Mouse (Mus musculus): Measurements from ENCODE around the gene Nek1. TPM values are rescaled to one million over a fixed set of nuclear protein-coding genes. Genes with fewer than 3 reads are reported as not detected.

Nek1 gene
- total and polyA plus RNA-seq, 3 experiments = 8.9 to 35.3 (median 15.6) TPM

DNA sequence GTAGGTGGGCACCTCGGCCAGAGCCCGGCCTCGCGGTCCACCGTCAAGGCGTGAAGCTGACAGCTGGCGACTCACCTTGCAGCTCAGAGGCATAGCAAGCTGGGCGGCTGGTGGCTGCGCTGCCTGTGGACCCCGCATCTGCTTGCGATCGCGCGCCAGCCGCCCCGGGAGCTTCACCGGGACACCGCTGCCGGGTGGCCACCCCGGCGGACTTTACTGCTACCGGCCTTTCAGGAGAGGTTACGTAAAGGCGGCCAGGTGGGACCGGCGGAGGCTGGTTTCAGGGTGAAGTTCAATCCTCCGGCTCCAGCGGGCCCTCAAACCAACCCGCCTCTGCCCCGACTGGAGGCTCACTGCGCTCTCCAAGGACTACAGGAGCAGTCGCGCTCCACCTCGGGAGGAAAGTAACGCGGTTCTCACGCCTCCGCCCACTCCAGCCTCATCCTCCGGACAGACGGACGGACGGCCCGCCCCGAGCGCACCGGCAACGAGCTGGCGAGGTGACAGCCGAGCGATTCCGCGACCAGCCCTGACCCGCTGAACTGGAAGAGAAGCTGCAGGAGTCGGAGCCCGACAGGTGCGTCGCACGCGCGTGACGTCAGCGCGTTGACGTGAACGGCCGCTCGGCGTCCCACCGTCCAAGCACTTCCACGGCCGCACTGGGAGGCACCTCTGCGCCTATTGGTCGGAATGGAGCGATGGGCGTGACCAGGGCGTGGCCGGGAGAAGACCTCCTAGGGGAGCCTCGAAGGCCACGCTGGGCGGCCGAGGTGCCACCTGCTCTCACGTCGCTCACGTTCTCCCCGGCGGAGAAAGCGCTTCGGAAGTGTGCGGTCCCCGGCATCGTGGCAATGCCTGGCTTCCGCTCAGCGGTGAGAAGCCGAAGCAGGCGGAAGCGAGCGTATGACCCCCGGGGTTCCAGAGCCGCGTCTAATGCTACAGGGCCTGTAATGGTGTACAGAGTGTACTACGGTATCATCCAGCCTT lies 10.0 kb upstream of the Nek1 start, which contains the start of gene Clcn3 (continued):
- TF ChIP-seq MAFK (IDR thresholded peaks at IDR 0.05; ENCODE audit: borderline replicate concordance, low read depth, low read length) (no peak), GATA1 (IDR thresholded peaks at IDR 0.05; ENCODE audit: low read depth, low read length) (no peak), SIN3A (IDR thresholded peaks at IDR 0.05; ENCODE audit: low read length) (peak; percentile 89), ZC3H11A (IDR thresholded peaks at IDR 0.05; ENCODE audit: low read depth, low read length) (no peak; the same call in 1 of the 2 replicates), EP300 (IDR thresholded peaks at IDR 0.05; ENCODE audit: low read depth in 1 of 2, low read length in 2 of 2) (peak in 1 of 2 experiments; percentile 27; a peak in 2 of 4 replicates), POLR2A (IDR thresholded peaks at IDR 0.05; ENCODE audit: control insufficient read depth in 1 of 2, insufficient read depth in 1 of 2, low read depth in 1 of 2, low read length in 2 of 2, poor library complexity in 1 of 2) (peak; percentile 96 to 99), ELF1 (IDR thresholded peaks at IDR 0.05; ENCODE audit: low read depth, low read length) (peak; percentile 50; the same call in 1 of the 2 replicates), POLR2AphosphoS2 (IDR thresholded peaks at IDR 0.05; ENCODE audit: low read length) (peak; percentile 94), MAZ (IDR thresholded peaks at IDR 0.05; ENCODE audit: low read depth, low read length) (no peak), TCF12 (IDR thresholded peaks at IDR 0.05; ENCODE audit: low read depth, low read length) (peak; percentile 73), NRF1 (IDR thresholded peaks at IDR 0.05; ENCODE audit: insufficient read depth, low read depth, low read length, poor library complexity, severe bottlenecking) (peak; percentile 30; the same call in 1 of the 2 replicates), MYC (IDR thresholded peaks at IDR 0.05; ENCODE audit: low read depth, low read length) (no peak), CHD2 (IDR thresholded peaks at IDR 0.05; ENCODE audit: low read length) (no peak), ZKSCAN1 (IDR thresholded peaks at IDR 0.05; ENCODE audit: low read depth, low read length) (no peak), RAD21 (IDR thresholded peaks at IDR 0.05; ENCODE audit: low read depth, low read length) (no peak)

- Histone ChIP-seq H3K9ac (ENCODE audit: control insufficient read depth, low read depth, low read length, poor library complexity, severe bottlenecking) (peak overlapping the region; percentile 88), H3K36me3 (ENCODE audit: control insufficient read depth in 1 of 2, insufficient read depth in 2 of 2, low read length in 2 of 2) (peaks cover 0 to 34% of the 10 kb centered on the region in 2 experiments; a peak in 2 of 4 replicates), H3K9me3 (replicated peaks; ENCODE audit: insufficient read depth, low read length) (no peaks in the 10 kb centered on the region), H3K4me1 (ENCODE audit: control insufficient read depth in 1 of 2, insufficient read depth in 2 of 2, low read length in 2 of 2) (peaks cover 7 to 11% of the 10 kb centered on the region in 2 experiments), H3K27ac (ENCODE audit: control insufficient read depth, low read depth, low read length) (peak overlapping the region; percentile 96), H3K27me3 (ENCODE audit: control insufficient read depth in 1 of 2, insufficient read depth in 2 of 2, low read length in 2 of 2) (no peaks in the 10 kb centered on the region), H3K79me2 (ENCODE audit: control insufficient read depth, insufficient read depth, low read length, poor library complexity) (peaks cover 36% of the 10 kb centered on the region), H3K4me3 (ENCODE audit: control insufficient read depth in 1 of 2, insufficient read depth in 1 of 2, low read depth in 2 of 2, low read length in 2 of 2) (peak overlapping the region; percentile 72 to 73)
- DNase-seq (ENCODE audit: low read depth, low spot score) = peak; percentile 86
- TF ChIP-seq GABPA (IDR thresholded peaks at IDR 0.05; ENCODE audit: low read depth, low read length) (no peak), SMC3 (IDR thresholded peaks at IDR 0.05; ENCODE audit: low read depth, low read length) (peak; percentile 57), KAT2A (conservative IDR thresholded peaks at IDR 0.05; ENCODE audit: low read depth, low read length) (no peak), GATA1 (IDR thresholded peaks at IDR 0.05; ENCODE audit: low read depth, low read length) (no peak), CHD1 (IDR thresholded peaks at IDR 0.05; ENCODE audit: low read depth, low read length) (peak; percentile 29; the same call in 1 of the 2 replicates), RCOR1 (IDR thresholded peaks at IDR 0.05; ENCODE audit: low read depth, low read length) (no peak; the same call in 1 of the 2 replicates), BHLHE40 (IDR thresholded peaks at IDR 0.05; ENCODE audit: borderline replicate concordance, low read depth, low read length) (no peak), USF2 (IDR thresholded peaks at IDR 0.05; ENCODE audit: borderline replicate concordance in 1 of 2, insufficient read depth in 1 of 2, low read depth in 1 of 2, low read length in 2 of 2) (no peak), MYC (IDR thresholded peaks at IDR 0.05; ENCODE audit: low read depth, low read length) (peak; percentile 99), POLR2AphosphoS5 (IDR thresholded peaks at IDR 0.05; ENCODE audit: borderline replicate concordance, low read depth, low read length) (0 out of 2 replicates have a peak, but pooled peaks have one; percentile 42), TCF12 (IDR thresholded peaks at IDR 0.05; ENCODE audit: low read depth, low read length) (no peak), JUND (IDR thresholded peaks at IDR 0.05; ENCODE audit: low read depth, low read length) (no peak), MAFK (IDR thresholded peaks at IDR 0.05; ENCODE audit: borderline replicate concordance, low read depth, low read length) (no peak), ZC3H11A (IDR thresholded peaks at IDR 0.05; ENCODE audit: low read depth, low read length) (peak; percentile 29; the same call in 1 of the 2 replicates), SIN3A (IDR thresholded peaks at IDR 0.05; ENCODE audit: low read length) (peak; percentile 41), ZKSCAN1 (IDR thresholded peaks at IDR 0.05; ENCODE audit: low read depth, low read length) (no peak), EP300 (IDR thresholded peaks at IDR 0.05; ENCODE audit: low read depth in 1 of 2, low read length in 2 of 2) (no peak), POLR2AphosphoS2 (IDR thresholded peaks at IDR 0.05; ENCODE audit: low read length) (0 out of 2 replicates have a peak, but pooled peaks have one; percentile 3), MAX (IDR thresholded peaks at IDR 0.05; ENCODE audit: low read length) (peak; percentile 92), ELF1 (IDR thresholded peaks at IDR 0.05; ENCODE audit: low read depth, low read length) (no peak), HCFC1 (IDR thresholded peaks at IDR 0.05; ENCODE audit: low read depth, low read length) (no peak), USF1 (IDR thresholded peaks at IDR 0.05; ENCODE audit: low read depth, low read length) (0 out of 2 replicates have a peak, but pooled peaks have one; percentile 35), ETS1 (IDR thresholded peaks at IDR 0.05; ENCODE audit: low read depth, low read length) (peak; percentile 13; the same call in 1 of the 2 replicates), CTCF (IDR thresholded peaks at IDR 0.05 in 2 of 3, conservative IDR thresholded peaks at IDR 0.05 in 1 of 3; ENCODE audit: control insufficient read depth in 1 of 3, insufficient read depth in 1 of 3, low read depth in 2 of 3, low read length in 3 of 3, poor library complexity in 1 of 3, severe bottlenecking in 1 of 3) (peak; percentile 49 to 69 (median 63)), POLR2A (IDR thresholded peaks at IDR 0.05; ENCODE audit: control insufficient read depth in 1 of 2, insufficient read depth in 1 of 2, low read depth in 1 of 2, low read length in 2 of 2, poor library complexity in 1 of 2) (peak in 1 of 2 experiments; percentile 1; a peak in 1 of 4 replicates)
These were observed 9.3 kb upstream of the Nek1 start for GRCm38 (mm10) chr8:60983688-60984079.

All from MEL (cell line).